Mouse (Mus musculus) hindbrain, embryonic 14.5 days (tissue): ENCODE data around the gene 2010109A12Rik. TPM values are rescaled to one million over a fixed set of nuclear protein-coding genes. Genes with fewer than 3 reads are reported as not detected.

ENCODE experiments used
- ATAC-seq: fragments of 200-750 bp; cut with Nextera tagmentation; 2 replicates; pipeline ENCODE4 v1.8.0; 2017; ENCODE audit warnings: moderate number of reproducible peaks, mild to moderate bottlenecking, moderate TSS enrichment, moderate library complexity; ENCODE audit not compliant: low FRiP score
- DNase-seq: peaks from one replicate; pipeline ENCODE4 v3.0.0-alpha.2; 2015; ENCODE audit warnings: low spot score
- H3K27ac ChIP-seq: fragments of 300-500 bp; sonication (generic); 2 replicates; pipeline ENCODE4 v1.5.1; 2014; ENCODE audit warnings: mild to moderate bottlenecking, moderate library complexity
- H3K27me3 ChIP-seq: fragments of 300-500 bp; sonication (generic); 2 replicates; pipeline ENCODE4 v1.6.1; 2014; ENCODE audit warnings: mild to moderate bottlenecking, low read length, mixed read lengths; ENCODE audit not compliant: control insufficient read depth, insufficient read depth
- H3K36me3 ChIP-seq: fragments of 300-500 bp; sonication (generic); replicated peaks from 2 replicates; pipeline ENCODE4 v1.6.1; 2014; ENCODE audit not compliant: control insufficient read depth, insufficient read depth
- H3K4me1 ChIP-seq: fragments of 300-500 bp; sonication (generic); replicated peaks from 2 replicates; pipeline ENCODE4 v1.6.1; 2014; ENCODE audit warnings: antibody characterized with exemption, low read length, mixed read lengths; ENCODE audit not compliant: control insufficient read depth, insufficient read depth
- H3K4me2 ChIP-seq: fragments of 300-500 bp; sonication (generic); replicated peaks from 2 replicates; pipeline ENCODE4 v1.6.1; 2014; ENCODE audit warnings: mild to moderate bottlenecking, moderate library complexity
- H3K4me3 ChIP-seq: fragments of 300-500 bp; sonication (generic); replicated peaks from 2 replicates; pipeline ENCODE4 v1.5.1; 2014; ENCODE audit warnings: mild to moderate bottlenecking, low read length
- H3K9ac ChIP-seq: fragments of 300-500 bp; sonication (generic); 2 replicates; pipeline ENCODE4 v1.6.1; 2014
- H3K9me3 ChIP-seq: fragments of 300-500 bp; sonication (generic); 2 replicates; pipeline ENCODE4 v1.6.1; 2016; ENCODE audit warnings: low read length; ENCODE audit not compliant: control insufficient read depth
- WGBS: fragments of 180-500 bp; shearing (Covaris S2); extraction: QIAGEN DNeasy Blood & Tissue Kit; methylation state at CpG from one replicate; pipeline ENCODE4 v1.1.7; 2014; 5-methylcytosine and 5-hydroxymethylcytosine counted together
- polyA plus RNA-seq: library from polyadenylated mRNA; unstranded; fragments of >200 nt; fragmentation: Nextera tagmentation; extraction: Ambion mirVana; gene quantifications from 2 replicates; pipeline ENCODE4 v1.2.1, GENCODE M21; 2014

The 2010109A12Rik gene
- polyA plus RNA-seq, 1 experiment from 2014 or later, result 0.94 TPM

DNA sequence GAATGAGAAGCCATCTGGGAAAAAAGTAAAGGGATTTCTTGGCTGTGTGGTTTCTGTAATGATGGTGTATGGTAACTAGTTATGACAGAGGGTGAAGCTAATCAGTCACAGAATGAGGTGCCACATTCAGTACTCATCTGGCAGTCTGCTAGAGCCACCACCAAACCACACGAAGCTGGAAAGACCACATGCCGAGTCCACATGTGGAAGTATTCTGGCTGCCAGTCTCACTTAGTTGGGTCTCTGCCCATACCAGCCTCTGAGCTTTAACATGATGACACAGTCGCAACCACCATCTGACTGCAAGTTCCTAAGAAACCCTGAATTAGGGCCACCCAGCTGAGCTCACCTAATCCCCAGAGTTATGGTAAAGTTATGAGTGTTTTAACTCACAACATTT is 54.7 kb downstream of the 2010109A12Rik start:
- Histone ChIP-seq H3K27ac (no peak overlapping the region), H3K9me3 (no peaks in the 10 kb centered on the region), H3K4me2 (no peak overlapping the region), H3K9ac (no peak overlapping the region), H3K4me1 (no peaks in the 10 kb centered on the region), H3K36me3 (no peaks in the 10 kb centered on the region), H3K27me3 (no peaks in the 10 kb centered on the region), H3K4me3 (no peak overlapping the region)
- ATAC-seq, result no peak
- DNase-seq, result no peak
- 80% methylated on average over 3 of the region's 3 CpGs for WGBS

DNA sequence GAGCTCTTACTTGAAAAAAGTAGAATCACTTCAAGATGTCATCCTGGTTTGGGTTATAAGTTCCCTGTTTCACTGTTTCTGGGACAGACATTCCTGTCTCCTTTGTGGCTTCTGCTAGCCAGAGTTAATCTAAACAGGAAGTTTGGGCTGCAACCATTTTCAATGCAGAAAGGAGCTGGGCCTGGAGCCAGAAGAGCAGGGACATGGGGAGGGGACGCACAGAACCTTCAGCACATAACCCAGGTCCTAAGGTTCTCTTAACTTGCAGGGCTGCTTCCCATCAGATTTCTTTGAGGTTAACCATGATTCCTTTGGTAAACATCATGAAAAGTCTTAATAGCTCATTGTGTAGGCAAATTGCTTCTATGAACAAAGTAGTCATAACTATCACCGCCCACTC is 56.4 kb downstream of the 2010109A12Rik start:
- Histone ChIP-seq H3K4me2 (no peak overlapping the region), H3K4me3 (no peak overlapping the region), H3K36me3 (no peaks in the 10 kb centered on the region), H3K27ac (no peak overlapping the region), H3K9me3 (no peaks in the 10 kb centered on the region), H3K27me3 (no peaks in the 10 kb centered on the region), H3K4me1 (no peaks in the 10 kb centered on the region), H3K9ac (no peak overlapping the region)
- 96% methylated on average over 2 of the region's 2 CpGs for WGBS
- DNase-seq, result no peak
- ATAC-seq, result no peak

Other genes with a start within 250 kb of the 2010109A12Rik start
- gene Sowahb, start 161.5 kb upstream of the 2010109A12Rik start, polyA plus RNA-seq, result not detected in 2 replicates
- gene Sept11, start 113.1 kb upstream of the 2010109A12Rik start, polyA plus RNA-seq, result 155 and 163 TPM in 2 replicates
- gene Ccni, start within 50 bp of the 2010109A12Rik start, polyA plus RNA-seq, result 173 and 186 TPM in 2 replicates
- gene Ccng2, start 60.7 kb downstream of the 2010109A12Rik start, polyA plus RNA-seq, result 78.3 and 82.0 TPM in 2 replicates